Mouse (Mus musculus): ENCODE measurements around the gene Vmn1r214.

The Vmn1r214 gene

GRCm38 (mm10) chr13:23030118-23030517, at the start of gene Vmn1r214:
TSS of gene Vmn1r214 (plus strand) at chr13:23030418.
- no peak for DNase-seq (ENCODE audit: low spot score in 2 of 2)

- no peak for DNase-seq (ENCODE audit: low spot score in 2 of 2)
These were observed 39.9 kb upstream of the Vmn1r214 start for GRCm38 (mm10) chr13:22990214-22990891.

DNA sequence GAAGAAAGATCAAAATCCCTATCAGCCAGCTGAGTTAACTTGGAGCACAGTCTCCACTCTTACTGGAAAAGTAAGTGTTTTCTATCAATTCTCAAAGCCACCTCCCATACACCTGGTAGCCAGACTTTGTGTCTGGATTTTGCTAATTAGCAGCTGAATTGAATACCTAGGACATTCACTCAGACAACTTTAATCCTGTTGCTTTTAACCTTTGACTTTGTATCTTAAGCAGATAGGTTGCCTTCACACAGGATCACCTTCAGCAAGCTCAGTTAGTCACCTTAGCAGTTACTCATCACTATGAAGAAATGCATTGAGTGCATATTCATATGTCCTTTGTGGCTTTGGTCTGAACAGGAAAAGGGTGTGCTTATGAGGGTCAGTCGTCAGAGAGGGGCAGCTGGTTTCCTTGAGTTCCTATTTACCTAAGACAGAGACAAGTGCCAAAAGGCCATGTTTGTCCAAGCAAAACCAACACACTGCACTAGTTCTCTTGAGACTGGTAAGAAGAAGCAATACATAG, 38.0 kb upstream of the Vmn1r214 start:
- no peak for DNase-seq (ENCODE audit: low spot score in 2 of 2)

DNA sequence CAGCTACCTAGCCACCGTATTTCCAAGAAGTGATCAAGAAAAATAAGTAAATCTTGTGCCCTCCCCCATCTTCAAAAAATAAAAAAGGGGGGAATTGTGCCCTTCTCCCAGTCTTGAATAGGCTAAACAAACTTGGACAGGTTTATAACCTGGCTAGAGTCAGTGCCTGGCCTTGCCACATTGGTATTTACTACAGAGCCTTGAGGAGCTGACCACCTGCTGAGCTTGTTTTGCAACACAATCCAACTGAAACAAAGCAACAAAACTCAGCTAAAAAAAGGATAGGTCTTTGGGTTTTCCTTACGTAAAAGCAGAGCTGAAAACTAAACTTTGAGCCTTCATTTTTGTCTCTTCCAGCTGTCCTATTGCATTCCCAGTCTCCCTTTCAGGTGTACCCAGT, 37.5 kb upstream of the Vmn1r214 start:
- DNase-seq (ENCODE audit: low spot score in 2 of 2) = no peak

DNA sequence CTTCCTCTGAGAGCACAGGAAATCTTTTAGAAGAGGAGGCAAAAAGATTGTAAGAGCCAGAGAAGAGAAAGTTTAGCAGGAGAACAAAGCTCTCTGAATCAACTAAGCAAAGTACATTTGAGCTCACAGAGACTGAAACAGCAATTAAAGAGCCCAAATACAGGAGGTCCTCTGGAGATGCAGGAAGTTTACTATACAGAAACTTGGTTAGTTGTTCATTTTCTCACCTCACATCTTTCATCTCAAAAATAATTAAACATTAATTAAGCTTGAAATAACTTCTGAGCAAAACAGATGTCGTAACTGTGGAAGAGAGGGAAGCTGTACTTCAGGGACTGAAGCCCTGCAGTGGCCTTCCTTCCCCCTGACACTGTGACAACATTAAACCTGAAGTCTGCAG, 22.9 kb upstream of the Vmn1r214 start, which contains the start of gene Vmn1r213:
Vmn1r213 (plus strand) TSS at position 301 of the 400 bp plus-strand sequence.
- no peak for DNase-seq (ENCODE audit: low spot score in 2 of 2)

GRCm38 (mm10) chr13:23018158-23018557, 12.1 kb upstream of the Vmn1r214 start:
- no peak for DNase-seq (ENCODE audit: low spot score in 2 of 2)

- DNase-seq (ENCODE audit: low spot score in 2 of 2) = no peak
These were observed 5.4 kb upstream of the Vmn1r214 start for GRCm38 (mm10) chr13:23024812-23025211.

DNA sequence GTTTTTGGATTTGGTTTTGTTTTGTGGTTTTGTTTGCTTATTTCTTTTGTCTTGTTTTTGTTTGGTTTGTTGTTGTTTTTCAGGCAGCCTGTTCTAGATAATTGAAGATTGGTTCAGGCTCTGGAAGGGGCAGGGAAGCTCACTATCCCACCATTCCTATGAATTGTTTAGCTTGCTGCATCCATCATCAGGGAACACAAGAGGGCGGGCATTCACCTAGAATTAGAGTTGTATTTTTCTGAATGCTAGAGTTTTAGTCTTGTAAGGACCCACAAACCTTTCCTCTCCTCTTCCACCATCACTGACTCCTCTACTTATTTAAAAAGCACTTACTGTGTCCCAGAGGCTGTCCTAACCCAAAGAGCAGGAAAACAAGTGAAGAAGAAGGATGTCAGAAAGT, 27.6 kb downstream of the Vmn1r214 start:
- DNase-seq (ENCODE audit: low spot score in 2 of 2) = no peak

GRCm38 (mm10) chr13:23067725-23068124, 37.5 kb downstream of the Vmn1r214 start, which contains the start of gene Vmn1r215:
TSS of gene Vmn1r215 (plus strand) at chr13:23068025.
- no peak for DNase-seq (ENCODE audit: low spot score in 2 of 2)

DNA sequence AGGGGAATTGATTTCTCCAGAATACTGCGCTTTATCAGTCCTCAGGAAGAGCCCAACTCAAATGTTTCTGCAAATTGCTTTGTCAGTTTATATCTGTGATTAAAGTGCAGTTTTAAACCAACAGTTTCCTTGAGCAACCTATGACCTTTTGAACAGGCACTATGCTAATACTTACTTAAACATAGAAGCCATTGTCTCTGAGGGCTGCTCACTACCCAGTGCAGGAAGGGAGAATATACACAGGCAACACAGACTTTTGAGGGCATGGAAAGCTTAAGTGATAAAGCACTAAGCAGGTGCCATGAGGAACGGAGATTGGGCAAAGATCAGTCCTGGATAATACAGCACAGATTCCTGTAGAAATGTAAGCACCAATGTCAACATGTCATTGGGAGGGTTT, 39.1 kb downstream of the Vmn1r214 start:
- DNase-seq (ENCODE audit: low spot score in 2 of 2) = no peak
